Mouse (Mus musculus) frontal cortex, postnatal 25 days (tissue): ENCODE results near the gene Ankrd63.

Source experiments
- DNase-seq, 2 experiments: peaks; one replicate each; pipeline ENCODE4 v3.0.0; 2022; ENCODE audit warnings: low spot score in 2 of 2

Gene Ankrd63

GRCm38 (mm10) chr2:118726873-118727272 lies 23.1 kb upstream of the Ankrd63 start:
- DNase-seq = no peak

GRCm38 (mm10) chr2:118725511-118725910 lies 21.7 kb upstream of the Ankrd63 start:
- DNase-seq = no peak

- no peak for DNase-seq
Observed at GRCm38 (mm10) chr2:118723693-118724486, 20.1 kb upstream of the Ankrd63 start.

- no peak for DNase-seq
Observed at GRCm38 (mm10) chr2:118716677-118717076, 12.9 kb upstream of the Ankrd63 start.

GRCm38 (mm10) chr2:118714230-118714629 lies 10.5 kb upstream of the Ankrd63 start:
- DNase-seq = no peak

- no peak for DNase-seq
Observed at GRCm38 (mm10) chr2:118713631-118714030, 9.9 kb upstream of the Ankrd63 start.

GRCm38 (mm10) chr2:118711038-118711494 lies 7.3 kb upstream of the Ankrd63 start:
- no peak for DNase-seq

GRCm38 (mm10) chr2:118709655-118710221 lies 6.0 kb upstream of the Ankrd63 start:
- DNase-seq = no peak

- DNase-seq = no peak
Observed at GRCm38 (mm10) chr2:118708472-118708871, 4.7 kb upstream of the Ankrd63 start.

GRCm38 (mm10) chr2:118706436-118706835 lies 2.7 kb upstream of the Ankrd63 start:
- no peak for DNase-seq

GRCm38 (mm10) chr2:118702883-118703761 lies 641 bp downstream of the Ankrd63 start:
- no peak for DNase-seq

GRCm38 (mm10) chr2:118701971-118702882 lies 1.5 kb downstream of the Ankrd63 start:
- DNase-seq = no peak

GRCm38 (mm10) chr2:118701161-118701560 lies 2.6 kb downstream of the Ankrd63 start:
- no peak for DNase-seq

- peak; percentile 52 to 68 for DNase-seq
Observed at GRCm38 (mm10) chr2:118700179-118701062, 3.3 kb downstream of the Ankrd63 start.

- DNase-seq = no peak
Observed at GRCm38 (mm10) chr2:118697955-118698354, 5.8 kb downstream of the Ankrd63 start.

GRCm38 (mm10) chr2:118697311-118697877 lies 6.4 kb downstream of the Ankrd63 start:
- DNase-seq = no peak

- DNase-seq = no peak
Observed at GRCm38 (mm10) chr2:118696451-118697308, 7.1 kb downstream of the Ankrd63 start.

GRCm38 (mm10) chr2:118695677-118696232 lies 8.0 kb downstream of the Ankrd63 start:
- no peak for DNase-seq
